Mouse (Mus musculus) myocyte (in vitro differentiated cells): ENCODE results near the gene Nr1h5. TPM values are rescaled to one million over a fixed set of nuclear protein-coding genes. Genes with fewer than 3 reads are reported as not detected.

Source experiments
- H3K27me3 ChIP-seq: one replicate; pipeline ENCODE4 v1.6.1; 2011; ENCODE audit not compliant: control insufficient read depth, insufficient read depth, insufficient read length
- H3K36me3 ChIP-seq: one replicate; pipeline ENCODE4 v1.6.1; 2011; ENCODE audit not compliant: control insufficient read depth, insufficient read depth
- H3K4me2 ChIP-seq: one replicate; pipeline ENCODE4 v1.6.1; 2011; ENCODE audit warnings: low read depth, control low read depth
- H3K4me3 ChIP-seq: one replicate; pipeline ENCODE4 v1.5.1; 2011; ENCODE audit warnings: mild to moderate bottlenecking, control low read depth, moderate library complexity
- H3K79me2 ChIP-seq: one replicate; pipeline ENCODE4 v1.6.1; 2011; ENCODE audit not compliant: control insufficient read depth, insufficient read depth
- H3ac ChIP-seq: one replicate; pipeline ENCODE4 v1.6.1; 2011; ENCODE audit not compliant: control insufficient read depth, insufficient read length
- CEBPB ChIP-seq: IDR thresholded peaks from 2 replicates; pipeline ENCODE4 v1.6.1; 2011; ENCODE audit warnings: mild to moderate bottlenecking, moderate library complexity; ENCODE audit not compliant: poor library complexity, insufficient read depth, severe bottlenecking
- POLR2A ChIP-seq: IDR thresholded peaks from one replicate; pipeline ENCODE4 v1.6.1; 2011; ENCODE audit warnings: low read depth, mild to moderate bottlenecking, control low read depth, moderate library complexity; ENCODE audit not compliant: insufficient read length
- polyA plus RNA-seq: library from polyadenylated mRNA; unstranded; fragments of >200 nt; fragmentation: generic; extraction: Trizol; gene quantifications from one replicate; pipeline ENCODE4 v1.2.1, GENCODE M21; 2012; ENCODE audit warnings: missing spikeins

Gene Nr1h5
- polyA plus RNA-seq, 1 experiment, result 0.17 TPM

DNA sequence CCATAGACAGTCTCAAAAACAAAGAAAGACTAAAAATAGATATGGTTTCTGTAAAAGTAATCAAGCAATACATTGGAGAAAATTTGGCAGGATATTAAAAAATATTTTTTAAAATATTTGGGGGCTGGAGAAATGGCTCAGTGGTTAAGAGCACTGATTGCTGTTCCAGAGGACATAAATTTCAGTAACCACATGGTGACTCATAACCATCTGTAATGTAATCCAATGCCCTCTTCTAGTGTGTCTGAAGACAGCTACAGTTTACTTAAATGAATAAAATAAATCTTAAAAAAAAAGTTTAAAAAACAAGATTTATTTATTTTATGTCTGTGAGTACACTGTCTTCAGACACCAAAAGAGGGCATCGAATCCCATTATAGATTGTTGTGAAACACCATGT is 64.8 kb downstream of the Nr1h5 start:
- no peaks in the 10 kb centered on the region for H3K27me3 ChIP-seq
- no peak overlapping the region for H3ac ChIP-seq
- no peaks in the 10 kb centered on the region for H3K36me3 ChIP-seq
- TF ChIP-seq CEBPB, result 0 out of 2 replicates have a peak, but pooled peaks have one; percentile 39
- no peak for TF ChIP-seq POLR2A
- no peak overlapping the region for H3K4me2 ChIP-seq
- no peaks in the 10 kb centered on the region for H3K79me2 ChIP-seq
- no peak overlapping the region for H3K4me3 ChIP-seq

Other genes starting within 250 kb of the Nr1h5 start
- gene Tspan2, start 229.6 kb downstream of the Nr1h5 start, polyA plus RNA-seq, result 3.0 TPM
- not detected for gene Tshb, start 181.4 kb downstream of the Nr1h5 start, polyA plus RNA-seq
- 0.17 TPM for gene Sycp1, start 28.0 kb downstream of the Nr1h5 start, polyA plus RNA-seq
- 27.0 TPM for gene Sike1, start 31.6 kb upstream of the Nr1h5 start, polyA plus RNA-seq
- gene Csde1, start 56.3 kb upstream of the Nr1h5 start, polyA plus RNA-seq, result 112 TPM
- 44.5 TPM for gene Nras, start 94.2 kb upstream of the Nr1h5 start, polyA plus RNA-seq
- gene Ampd1, start 109.9 kb upstream of the Nr1h5 start, polyA plus RNA-seq, result 2.4 TPM
- 2.4 TPM for gene Dennd2c, start 138.5 kb upstream of the Nr1h5 start, polyA plus RNA-seq
- gene Bcas2, start 207.5 kb upstream of the Nr1h5 start, polyA plus RNA-seq, result 71.4 TPM